Mouse (Mus musculus): Measurements from ENCODE around the gene H2afv.

GRCm38 (mm10) chr11:6474874-6475731, 30.9 kb upstream of the H2afv start:
- TF ChIP-seq CTCF (IDR thresholded peaks at IDR 0.05; ENCODE audit: control insufficient read depth, insufficient read depth, insufficient read length) (no peak), USF1 (IDR thresholded peaks at IDR 0.05; ENCODE audit: low read depth) (no peak), MAX (IDR thresholded peaks at IDR 0.05) (no peak), MYOD1 (IDR thresholded peaks at IDR 0.05; ENCODE audit: control insufficient read depth, insufficient read length, low read depth) (no peak), CEBPB (IDR thresholded peaks at IDR 0.05; ENCODE audit: low read depth) (no peak), FOSL1 (IDR thresholded peaks at IDR 0.05; ENCODE audit: insufficient read depth, low read length, poor library complexity, severe bottlenecking) (no peak)
